Mouse (Mus musculus) forebrain, embryonic 15.5 days (tissue): ENCODE measurements around the gene Fam50b. TPM values are rescaled to one million over a fixed set of nuclear protein-coding genes. Genes with fewer than 3 reads are reported as not detected.

Experiments used
- ATAC-seq: fragments of 200-750 bp; cut with Nextera tagmentation; replicated peaks from 2 replicates; pipeline ENCODE4 v1.8.0; 2017; ENCODE audit warnings: mild to moderate bottlenecking, moderate TSS enrichment, moderate library complexity
- H3K27ac ChIP-seq: fragments of 300-500 bp; sonication (generic); replicated peaks from 2 replicates; pipeline ENCODE4 v1.5.1; 2015; ENCODE audit warnings: mild to moderate bottlenecking, inconsistent platforms
- H3K27me3 ChIP-seq: fragments of 300-500 bp; sonication (generic); 2 replicates; pipeline ENCODE4 v1.6.1; 2015; ENCODE audit warnings: inconsistent platforms
- H3K36me3 ChIP-seq: fragments of 300-500 bp; sonication (generic); 2 replicates; pipeline ENCODE4 v1.6.1; 2015; ENCODE audit warnings: mild to moderate bottlenecking, inconsistent platforms
- H3K4me1 ChIP-seq: fragments of 300-500 bp; sonication (generic); 2 replicates; pipeline ENCODE4 v1.6.1; 2015; ENCODE audit warnings: inconsistent platforms
- H3K4me2 ChIP-seq: fragments of 300-500 bp; sonication (generic); replicated peaks from 2 replicates; pipeline ENCODE4 v1.6.1; 2015; ENCODE audit warnings: mild to moderate bottlenecking, inconsistent platforms
- H3K4me3 ChIP-seq: fragments of 300-500 bp; sonication (generic); 2 replicates; pipeline ENCODE4 v1.5.1; 2015; ENCODE audit warnings: mild to moderate bottlenecking, inconsistent platforms
- H3K9ac ChIP-seq: fragments of 300-500 bp; sonication (generic); replicated peaks from 2 replicates; pipeline ENCODE4 v1.6.1; 2015; ENCODE audit warnings: mild to moderate bottlenecking, inconsistent platforms
- H3K9me3 ChIP-seq: fragments of 300-500 bp; sonication (generic); 2 replicates; pipeline ENCODE4 v1.6.1; 2016; ENCODE audit warnings: inconsistent platforms
- WGBS: fragments of 180-500 bp; shearing (Covaris S2); methylation state at CpG from one replicate; pipeline ENCODE4 v1.1.7; 2015; ENCODE audit warnings: mixed read lengths; 5-methylcytosine and 5-hydroxymethylcytosine counted together
- polyA plus RNA-seq: library from polyadenylated mRNA; unstranded; fragments of >200 nt; fragmentation: Nextera tagmentation; extraction: Ambion mirVana; gene quantifications from 2 replicates; pipeline ENCODE4 v1.2.1, GENCODE M21; 2015

The Fam50b gene
- not detected in 2 replicates for polyA plus RNA-seq

DNA sequence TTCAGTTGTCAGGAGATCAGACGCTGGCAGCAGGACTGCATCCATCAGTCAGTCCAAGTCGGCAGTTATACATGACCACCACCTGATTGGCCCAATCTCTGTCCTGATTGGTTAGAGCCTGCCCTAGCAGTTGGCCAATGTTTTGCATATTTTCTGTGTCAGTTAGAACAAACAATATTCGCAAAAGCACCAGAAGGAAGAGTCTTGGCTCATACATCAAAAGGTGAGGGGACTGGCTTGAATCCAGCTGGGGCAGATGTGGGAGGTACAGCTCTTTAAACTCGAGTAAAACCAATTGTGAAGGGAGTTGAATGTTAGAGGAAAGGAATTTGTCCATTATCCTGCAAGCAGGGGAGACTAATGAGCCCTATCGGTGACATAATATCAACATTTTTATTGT is at the start of gene Fam50b:
Gene Fam50b, plus strand, starts transcription at position 165 of the 400 bp plus-strand sequence.
- no peak within 1 kb of the TSS for H3K9ac ChIP-seq
- no peaks in the 10 kb centered on the region for H3K9me3 ChIP-seq
- H3K27me3 ChIP-seq: no peaks in the 10 kb centered on the region
- 17% methylated on average over 5 of the region's 5 CpGs for WGBS
- H3K27ac ChIP-seq: no peak within 1 kb of the TSS
- H3K4me3 ChIP-seq: no peak within 1 kb of the TSS
- no peaks in the 10 kb centered on the region for H3K36me3 ChIP-seq
- H3K4me2 ChIP-seq: no peak within 1 kb of the TSS
- ATAC-seq: peak; percentile 62
- peaks cover 18% of the 10 kb centered on the region for H3K4me1 ChIP-seq

DNA sequence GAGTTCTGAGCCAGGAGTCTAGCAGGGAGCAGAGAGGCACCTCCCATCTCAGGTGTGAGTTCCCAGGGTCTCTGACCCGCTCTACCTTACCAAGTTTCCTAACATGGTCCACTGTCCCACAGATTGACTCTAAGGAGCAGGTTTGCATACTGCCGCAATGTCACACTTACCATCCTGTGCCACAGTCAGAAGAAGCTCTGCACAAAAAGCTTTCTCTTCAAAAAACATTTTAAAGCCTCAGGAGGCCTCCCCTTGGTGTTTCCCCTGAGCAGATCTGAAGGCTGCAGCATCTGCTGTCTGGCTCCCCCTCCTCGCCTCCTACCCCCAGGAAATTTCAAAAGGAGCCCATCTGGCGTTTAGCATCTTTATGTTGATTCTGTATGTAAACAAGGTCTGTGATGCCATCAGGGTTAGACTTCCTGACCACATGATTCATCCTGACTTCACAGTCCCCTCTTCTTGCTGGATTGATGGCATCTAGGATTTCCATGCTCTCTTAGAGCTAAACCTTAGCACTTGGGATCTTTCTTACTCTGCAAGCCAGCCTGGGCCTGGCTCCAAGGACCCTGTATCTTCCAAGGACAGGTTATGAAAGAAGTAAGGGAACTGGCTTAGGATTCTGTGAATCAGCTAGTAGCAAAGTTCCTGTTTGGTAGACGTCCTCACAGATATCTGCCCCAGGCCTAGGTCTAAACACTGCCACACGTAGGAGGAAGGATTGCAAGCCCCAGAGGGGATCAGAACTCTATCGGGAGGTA is 49.5 kb upstream of the Fam50b start:
- 81% methylated on average over 7 of the region's 7 CpGs for WGBS
- ATAC-seq: no peak

DNA sequence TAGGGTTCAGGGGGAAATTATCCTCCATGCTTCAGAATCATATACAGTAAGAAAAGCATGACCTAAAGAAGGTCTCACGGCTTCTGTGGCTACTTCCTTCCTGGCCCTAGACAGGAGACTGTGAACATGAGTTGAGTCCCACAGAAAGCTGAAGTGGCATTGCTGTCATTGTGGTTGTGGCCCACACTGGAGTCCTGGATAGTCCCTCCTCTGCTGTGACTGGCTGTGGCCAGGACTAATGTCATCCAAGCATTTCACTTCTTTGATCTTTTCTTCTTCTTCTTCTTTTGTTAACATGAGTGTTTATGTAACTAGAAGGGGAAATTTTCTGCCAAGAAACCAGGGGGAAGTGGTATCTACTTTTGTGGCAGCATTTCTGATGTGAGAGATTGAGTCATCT is 43.6 kb upstream of the Fam50b start:
- H3K4me2 ChIP-seq: no peak overlapping the region
- H3K36me3 ChIP-seq: no peaks in the 10 kb centered on the region
- 91% methylated on average over 1 of the region's 1 CpGs for WGBS

More for the DNA sequence above, 49.5 kb upstream of the Fam50b start:
- H3K27me3 ChIP-seq: no peaks in the 10 kb centered on the region
- no peak overlapping the region for H3K9ac ChIP-seq
- H3K36me3 ChIP-seq: no peaks in the 10 kb centered on the region
- no peak overlapping the region for H3K4me3 ChIP-seq
- no peaks in the 10 kb centered on the region for H3K9me3 ChIP-seq
- no peak overlapping the region for H3K4me2 ChIP-seq
- no peaks in the 10 kb centered on the region for H3K4me1 ChIP-seq
- no peak overlapping the region for H3K27ac ChIP-seq

GRCm38 (mm10) chr13:34693111-34693510 is 41.5 kb upstream of the Fam50b start:
- Histone ChIP-seq H3K27me3 (no peaks in the 10 kb centered on the region), H3K4me2 (no peak overlapping the region), H3K4me1 (no peaks in the 10 kb centered on the region), H3K36me3 (no peaks in the 10 kb centered on the region), H3K4me3 (no peak overlapping the region), H3K9me3 (no peaks in the 10 kb centered on the region), H3K27ac (no peak overlapping the region), H3K9ac (no peak overlapping the region)
- ATAC-seq: no peak
- 86% methylated on average over 6 of the region's 6 CpGs for WGBS

More for the DNA sequence above, 43.6 kb upstream of the Fam50b start:
- no peak for ATAC-seq
- Histone ChIP-seq H3K27me3 (no peaks in the 10 kb centered on the region), H3K4me1 (no peaks in the 10 kb centered on the region), H3K4me3 (no peak overlapping the region), H3K27ac (no peak overlapping the region), H3K9ac (no peak overlapping the region), H3K9me3 (no peaks in the 10 kb centered on the region)

DNA sequence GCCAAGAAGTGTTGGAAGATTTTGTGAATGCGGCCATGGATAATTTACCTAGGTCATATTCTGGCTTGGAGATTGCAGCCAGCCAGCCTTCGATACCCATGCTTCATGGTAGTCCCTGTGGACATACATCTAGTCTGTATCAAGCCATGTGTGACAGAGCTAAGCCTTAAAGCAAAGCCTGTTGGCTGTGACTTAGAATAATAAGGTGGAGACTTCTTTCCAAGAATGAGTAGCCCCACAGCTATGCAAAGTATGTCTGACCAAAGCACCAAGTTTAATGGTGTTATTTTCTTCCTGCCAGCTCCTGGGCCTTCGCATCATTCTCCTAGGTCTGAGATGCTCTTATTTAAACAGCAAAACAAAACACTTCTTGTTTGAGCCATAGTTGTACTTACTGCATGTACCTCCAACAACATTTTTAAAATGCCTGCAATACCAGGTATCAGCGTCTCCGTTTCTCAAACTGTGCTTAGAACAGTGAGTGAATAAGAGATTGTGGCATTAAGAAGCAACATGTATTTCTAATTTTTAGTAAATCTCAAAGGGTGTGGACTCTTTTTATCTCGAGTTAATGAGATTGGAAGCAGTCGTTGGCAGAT is 37.8 kb upstream of the Fam50b start:
- Histone ChIP-seq H3K4me3 (no peak overlapping the region), H3K9me3 (no peaks in the 10 kb centered on the region), H3K36me3 (no peaks in the 10 kb centered on the region), H3K4me1 (no peaks in the 10 kb centered on the region), H3K27ac (no peak overlapping the region), H3K4me2 (no peak overlapping the region), H3K9ac (no peak overlapping the region), H3K27me3 (no peaks in the 10 kb centered on the region)
- no peak for ATAC-seq
- WGBS: 73% methylated on average over 7 of the region's 7 CpGs

DNA sequence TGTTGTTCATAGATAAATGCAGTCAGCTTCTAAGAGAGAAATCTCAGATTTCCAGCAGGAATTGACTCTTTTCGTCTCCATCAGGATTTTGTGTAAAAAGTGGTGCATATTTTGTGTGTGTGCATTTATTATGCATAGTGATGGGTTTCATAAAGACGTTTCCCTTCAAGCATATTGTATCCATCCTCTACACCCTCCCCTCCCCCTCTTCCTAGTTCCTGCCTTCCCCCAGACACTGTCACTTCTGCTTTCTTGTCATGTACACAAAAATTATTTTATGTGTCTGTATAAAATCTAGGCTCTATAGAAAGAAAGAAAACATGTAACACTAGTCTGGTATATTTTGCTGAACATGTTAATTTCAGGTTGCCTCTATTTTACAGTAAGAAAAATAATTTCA is 34.6 kb upstream of the Fam50b start:
- WGBS: 83% methylated on average over 2 of the region's 2 CpGs
- H3K4me2 ChIP-seq: no peak overlapping the region
- H3K4me3 ChIP-seq: no peak overlapping the region
- no peak for ATAC-seq
- H3K36me3 ChIP-seq: no peaks in the 10 kb centered on the region
- H3K27me3 ChIP-seq: no peaks in the 10 kb centered on the region
- no peak overlapping the region for H3K9ac ChIP-seq
- H3K4me1 ChIP-seq: no peaks in the 10 kb centered on the region
- no peak overlapping the region for H3K27ac ChIP-seq
- no peaks in the 10 kb centered on the region for H3K9me3 ChIP-seq

DNA sequence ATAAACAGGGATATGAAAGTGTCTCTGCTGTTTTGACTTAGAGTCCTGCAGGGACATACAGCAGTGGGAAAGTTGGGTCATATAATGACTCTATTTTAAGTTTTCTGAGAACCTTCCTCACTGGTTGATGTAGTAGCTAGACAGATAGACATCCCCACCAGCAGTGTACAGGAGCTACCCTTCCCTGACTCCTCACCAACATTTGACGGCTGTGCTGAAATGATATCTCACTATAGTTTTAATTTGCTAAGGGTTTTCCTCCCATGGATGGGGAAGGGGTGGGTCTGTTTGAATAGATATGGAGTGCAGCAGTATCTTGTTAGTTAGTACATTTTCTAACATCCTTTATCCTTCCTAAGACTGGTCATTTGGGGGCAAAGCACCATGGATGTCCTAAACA is 34.0 kb upstream of the Fam50b start:
- no peak for ATAC-seq
- no peak overlapping the region for H3K4me3 ChIP-seq
- no peak overlapping the region for H3K27ac ChIP-seq
- WGBS: 88% methylated on average over 1 of the region's 1 CpGs
- H3K27me3 ChIP-seq: no peaks in the 10 kb centered on the region
- H3K36me3 ChIP-seq: no peaks in the 10 kb centered on the region
- H3K9ac ChIP-seq: no peak overlapping the region
- H3K9me3 ChIP-seq: no peaks in the 10 kb centered on the region
- H3K4me1 ChIP-seq: no peaks in the 10 kb centered on the region
- no peak overlapping the region for H3K4me2 ChIP-seq

GRCm38 (mm10) chr13:34703301-34703700 is 31.3 kb upstream of the Fam50b start:
- no peak overlapping the region for H3K4me2 ChIP-seq
- no peaks in the 10 kb centered on the region for H3K36me3 ChIP-seq
- ATAC-seq: no peak
- no peaks in the 10 kb centered on the region for H3K4me1 ChIP-seq
- H3K9me3 ChIP-seq: no peaks in the 10 kb centered on the region
- H3K27ac ChIP-seq: no peak overlapping the region
- 84% methylated on average over 2 of the region's 2 CpGs for WGBS
- H3K27me3 ChIP-seq: no peaks in the 10 kb centered on the region
- H3K9ac ChIP-seq: no peak overlapping the region
- H3K4me3 ChIP-seq: no peak overlapping the region

GRCm38 (mm10) chr13:34703795-34704194 is 30.9 kb upstream of the Fam50b start:
- no peak for ATAC-seq
- Histone ChIP-seq H3K4me3 (no peak overlapping the region), H3K9me3 (no peaks in the 10 kb centered on the region), H3K27ac (no peak overlapping the region), H3K9ac (no peak overlapping the region), H3K4me1 (no peaks in the 10 kb centered on the region), H3K36me3 (no peaks in the 10 kb centered on the region), H3K27me3 (no peaks in the 10 kb centered on the region), H3K4me2 (no peak overlapping the region)
- WGBS: 84% methylated on average over 1 of the region's 1 CpGs

GRCm38 (mm10) chr13:34704835-34705234 is 29.8 kb upstream of the Fam50b start:
- Histone ChIP-seq H3K9ac (no peak overlapping the region), H3K4me1 (no peaks in the 10 kb centered on the region), H3K4me3 (no peak overlapping the region), H3K27me3 (no peaks in the 10 kb centered on the region), H3K9me3 (no peaks in the 10 kb centered on the region), H3K27ac (no peak overlapping the region), H3K36me3 (no peaks in the 10 kb centered on the region), H3K4me2 (no peak overlapping the region)
- ATAC-seq: no peak
- WGBS: 56% methylated on average over 3 of the region's 3 CpGs

GRCm38 (mm10) chr13:34708955-34709354 is 25.7 kb upstream of the Fam50b start:
- Histone ChIP-seq H3K4me1 (no peaks in the 10 kb centered on the region), H3K9ac (no peak overlapping the region), H3K4me2 (no peak overlapping the region), H3K4me3 (no peak overlapping the region), H3K27ac (no peak overlapping the region), H3K27me3 (no peaks in the 10 kb centered on the region), H3K36me3 (no peaks in the 10 kb centered on the region), H3K9me3 (no peaks in the 10 kb centered on the region)
- no peak for ATAC-seq
- WGBS: 60% methylated on average over 3 of the region's 3 CpGs

GRCm38 (mm10) chr13:34709566-34709965 is 25.1 kb upstream of the Fam50b start:
- ATAC-seq: no peak
- H3K4me3 ChIP-seq: no peak overlapping the region
- WGBS: 87% methylated on average over 4 of the region's 4 CpGs
- H3K27me3 ChIP-seq: no peaks in the 10 kb centered on the region
- no peak overlapping the region for H3K4me2 ChIP-seq
- H3K27ac ChIP-seq: no peak overlapping the region
- no peaks in the 10 kb centered on the region for H3K36me3 ChIP-seq
- no peaks in the 10 kb centered on the region for H3K4me1 ChIP-seq
- H3K9me3 ChIP-seq: no peaks in the 10 kb centered on the region
- H3K9ac ChIP-seq: no peak overlapping the region

- no peak overlapping the region for H3K4me2 ChIP-seq
- no peaks in the 10 kb centered on the region for H3K36me3 ChIP-seq
- no peaks in the 10 kb centered on the region for H3K27me3 ChIP-seq
- no peak overlapping the region for H3K27ac ChIP-seq
- no peak overlapping the region for H3K4me3 ChIP-seq
- no peaks in the 10 kb centered on the region for H3K9me3 ChIP-seq
- ATAC-seq: no peak
- no peak overlapping the region for H3K9ac ChIP-seq
- WGBS: 92% methylated on average over 4 of the region's 4 CpGs
- H3K4me1 ChIP-seq: no peaks in the 10 kb centered on the region
These were observed 23.2 kb upstream of the Fam50b start for GRCm38 (mm10) chr13:34711410-34711809.
